Mouse (Mus musculus) testis, adult 2 months (tissue): ENCODE data around the gene Cmss1. TPM values are rescaled to one million over a fixed set of nuclear protein-coding genes. Genes with fewer than 3 reads are reported as not detected.

Experiments
- H3K27ac ChIP-seq: fragments of 200-500 bp; 2 replicates; pipeline ENCODE4 v1.5.1; 2012; ENCODE audit warnings: low read depth, low read length; ENCODE audit not compliant: control insufficient read depth, insufficient read depth
- H3K27me3 ChIP-seq: fragments of 200-500 bp; 2 replicates; pipeline ENCODE4 v1.6.1; 2012; ENCODE audit warnings: mild to moderate bottlenecking, low read length, moderate library complexity; ENCODE audit not compliant: control insufficient read depth, insufficient read depth
- H3K36me3 ChIP-seq: fragments of 200-500 bp; 2 replicates; pipeline ENCODE4 v1.6.1; 2012; ENCODE audit warnings: mild to moderate bottlenecking, low read length; ENCODE audit not compliant: control insufficient read depth, insufficient read depth
- H3K4me1 ChIP-seq: fragments of 200-500 bp; 2 replicates; pipeline ENCODE4 v1.6.1; 2012; ENCODE audit warnings: low read length; ENCODE audit not compliant: control insufficient read depth, insufficient read depth
- H3K4me3 ChIP-seq: fragments of 200-500 bp; 2 replicates; pipeline ENCODE4 v1.5.1; 2012; ENCODE audit warnings: low read depth, mild to moderate bottlenecking, low read length, moderate library complexity, mixed read lengths; ENCODE audit not compliant: control insufficient read depth
- CTCF ChIP-seq: fragments of 200-500 bp; IDR thresholded peaks from 2 replicates; pipeline ENCODE4 v1.5.1; 2012; ENCODE audit warnings: low read depth, mild to moderate bottlenecking, inconsistent platforms, low read length, moderate library complexity; ENCODE audit not compliant: control insufficient read depth, insufficient read depth, insufficient replicate concordance
- POLR2A ChIP-seq: fragments of 200-500 bp; IDR thresholded peaks from 2 replicates; pipeline ENCODE4 v1.6.1; 2012; ENCODE audit warnings: low read depth, mild to moderate bottlenecking, inconsistent platforms, low read length, moderate library complexity; ENCODE audit not compliant: control insufficient read depth
- polyA plus RNA-seq: library from polyadenylated mRNA; depleted of rRNA; stranded (reverse); fragments of >200 nt; gene quantifications from 2 replicates; pipeline ENCODE4 v1.2.3, GENCODE M21; 2012

Gene Cmss1
- polyA plus RNA-seq, 1 experiment, result 45.3 TPM

GRCm38 (mm10) chr16:57292296-57292695, 314.4 kb downstream of the Cmss1 start:
- no peaks in the 10 kb centered on the region for H3K36me3 ChIP-seq
- peak overlapping the region; percentile 75 for H3K27ac ChIP-seq
- peak overlapping the region; percentile 65 for H3K4me3 ChIP-seq
- H3K27me3 ChIP-seq, result no peaks in the 10 kb centered on the region
- no peaks in the 10 kb centered on the region; the same call in 1 of the 2 replicates for H3K4me1 ChIP-seq
- TF ChIP-seq POLR2A, result no peak

GRCm38 (mm10) chr16:57291696-57292095, 315.0 kb downstream of the Cmss1 start:
- peak overlapping the region; percentile 5; the same call in 1 of the 2 replicates for H3K4me3 ChIP-seq
- no peaks in the 10 kb centered on the region for H3K27me3 ChIP-seq
- TF ChIP-seq CTCF, result no peak
- TF ChIP-seq POLR2A, result no peak

GRCm38 (mm10) chr16:57281417-57281816, 325.2 kb downstream of the Cmss1 start:
- TF ChIP-seq CTCF (no peak), POLR2A (no peak)
- Histone ChIP-seq H3K27me3 (no peaks in the 10 kb centered on the region), H3K4me1 (peaks cover 6% of the 10 kb centered on the region), H3K36me3 (no peaks in the 10 kb centered on the region; the same call in 1 of the 2 replicates), H3K4me3 (no peak overlapping the region), H3K27ac (no peak overlapping the region)

More at GRCm38 (mm10) chr16:57291696-57292095, 315.0 kb downstream of the Cmss1 start:
- Histone ChIP-seq H3K4me1 (no peaks in the 10 kb centered on the region; the same call in 1 of the 2 replicates), H3K27ac (no peak overlapping the region), H3K36me3 (no peaks in the 10 kb centered on the region)

- H3K36me3 ChIP-seq, result no peaks in the 10 kb centered on the region; the same call in 1 of the 2 replicates
- H3K27ac ChIP-seq, result peak overlapping the region; percentile 71
- peaks cover 6% of the 10 kb centered on the region for H3K4me1 ChIP-seq
- H3K27me3 ChIP-seq, result no peaks in the 10 kb centered on the region
- H3K4me3 ChIP-seq, result peak overlapping the region; percentile 67
- TF ChIP-seq CTCF (no peak), POLR2A (no peak)
Measured at GRCm38 (mm10) chr16:57280221-57281217, 326.1 kb downstream of the Cmss1 start.

- Histone ChIP-seq H3K36me3 (no peaks in the 10 kb centered on the region; the same call in 1 of the 2 replicates), H3K27ac (no peak overlapping the region), H3K4me3 (no peak overlapping the region), H3K27me3 (no peaks in the 10 kb centered on the region), H3K4me1 (peaks cover 6% of the 10 kb centered on the region)
- TF ChIP-seq POLR2A, result no peak
- TF ChIP-seq CTCF, result no peak
Measured at GRCm38 (mm10) chr16:57278976-57279626, 327.6 kb downstream of the Cmss1 start.

GRCm38 (mm10) chr16:57269751-57270150, 336.9 kb downstream of the Cmss1 start:
- TF ChIP-seq POLR2A (no peak), CTCF (no peak)
- H3K27ac ChIP-seq, result no peak overlapping the region; the same call in 1 of the 2 replicates
- H3K4me1 ChIP-seq, result peaks cover 20% of the 10 kb centered on the region
- H3K27me3 ChIP-seq, result no peaks in the 10 kb centered on the region
- no peak overlapping the region; the same call in 1 of the 2 replicates for H3K4me3 ChIP-seq
- H3K36me3 ChIP-seq, result no peaks in the 10 kb centered on the region; the same call in 1 of the 2 replicates

- no peaks in the 10 kb centered on the region; the same call in 1 of the 2 replicates for H3K36me3 ChIP-seq
- TF ChIP-seq CTCF (no peak), POLR2A (no peak)
- H3K27me3 ChIP-seq, result no peaks in the 10 kb centered on the region
- H3K4me3 ChIP-seq, result no peak overlapping the region
- H3K27ac ChIP-seq, result no peak overlapping the region
- H3K4me1 ChIP-seq, result peaks cover 20% of the 10 kb centered on the region
Measured at GRCm38 (mm10) chr16:57268058-57268841, 338.4 kb downstream of the Cmss1 start.
